Mouse (Mus musculus): ENCODE data around the gene Bpifb3. TPM values are rescaled to one million over a fixed set of nuclear protein-coding genes. Genes with fewer than 3 reads are reported as not detected.

Gene Bpifb3
- polyA plus RNA-seq, 1 experiment, result not detected

- no peak overlapping the region for H3K4me3 ChIP-seq (ENCODE audit: insufficient read depth, low read depth, low read length)
- H3K4me1 ChIP-seq (ENCODE audit: control insufficient read depth, insufficient read depth, low read length), result peaks cover 4% of the 10 kb centered on the region; the same call in 1 of the 2 replicates
- no peak overlapping the region for H3K27ac ChIP-seq (ENCODE audit: insufficient read depth, low read depth, low read length)
- WGBS, result 37% methylated on average over 3 of the region's 3 CpGs
- TF ChIP-seq POLR2A (IDR thresholded peaks at IDR 0.05; ENCODE audit: insufficient read depth, low read depth, low read length) (no peak), CTCF (IDR thresholded peaks at IDR 0.05; ENCODE audit: insufficient read depth, low read depth, low read length) (peak; percentile 36; the same call in 1 of the 2 replicates)
Observed at GRCm38 (mm10) chr2:153929871-153930413, 11.9 kb downstream of the Bpifb3 start.

GRCm38 (mm10) chr2:153931125-153931524 is 13.1 kb downstream of the Bpifb3 start:
- peaks cover 4% of the 10 kb centered on the region; the same call in 1 of the 2 replicates for H3K4me1 ChIP-seq (ENCODE audit: control insufficient read depth, insufficient read depth, low read length)
- H3K27ac ChIP-seq (ENCODE audit: insufficient read depth, low read depth, low read length), result no peak overlapping the region
- WGBS, result 54% methylated on average over 6 of the region's 6 CpGs
- TF ChIP-seq POLR2A (IDR thresholded peaks at IDR 0.05; ENCODE audit: insufficient read depth, low read depth, low read length) (no peak), CTCF (IDR thresholded peaks at IDR 0.05; ENCODE audit: insufficient read depth, low read depth, low read length) (no peak)
- no peak overlapping the region for H3K4me3 ChIP-seq (ENCODE audit: insufficient read depth, low read depth, low read length)

- WGBS, result 59% methylated on average over 6 of the region's 6 CpGs
- TF ChIP-seq POLR2A (IDR thresholded peaks at IDR 0.05; ENCODE audit: insufficient read depth, low read depth, low read length) (no peak), CTCF (IDR thresholded peaks at IDR 0.05; ENCODE audit: insufficient read depth, low read depth, low read length) (no peak)
- Histone ChIP-seq H3K27ac (ENCODE audit: insufficient read depth, low read depth, low read length) (no peak overlapping the region), H3K4me3 (ENCODE audit: insufficient read depth, low read depth, low read length) (no peak overlapping the region), H3K4me1 (ENCODE audit: control insufficient read depth, insufficient read depth, low read length) (peaks cover 4% of the 10 kb centered on the region; the same call in 1 of the 2 replicates)
Observed at GRCm38 (mm10) chr2:153933311-153933710, 15.3 kb downstream of the Bpifb3 start.

- H3K27ac ChIP-seq (ENCODE audit: insufficient read depth, low read depth, low read length), result no peak overlapping the region
Observed at GRCm38 (mm10) chr2:153935348-153935747, 17.3 kb downstream of the Bpifb3 start.

GRCm38 (mm10) chr2:153937843-153938242 is 19.8 kb downstream of the Bpifb3 start, which contains the start of gene Bpifb4:
Gene Bpifb4 (plus strand): TSS chr2:153938212.
- no peak for TF ChIP-seq CTCF (IDR thresholded peaks at IDR 0.05; ENCODE audit: insufficient read depth, low read depth, low read length)
- TF ChIP-seq POLR2A (IDR thresholded peaks at IDR 0.05; ENCODE audit: insufficient read depth, low read depth, low read length), result no peak
- Histone ChIP-seq H3K27ac (ENCODE audit: insufficient read depth, low read depth, low read length) (no peak within 1 kb of the TSS), H3K4me1 (ENCODE audit: control insufficient read depth, insufficient read depth, low read length) (no peaks in the 10 kb centered on the region), H3K4me3 (ENCODE audit: insufficient read depth, low read depth, low read length) (no peak within 1 kb of the TSS)
- WGBS, result 84% methylated on average over 5 of the region's 5 CpGs

More at GRCm38 (mm10) chr2:153935348-153935747, 17.3 kb downstream of the Bpifb3 start:
- 87% methylated on average over 6 of the region's 6 CpGs for WGBS
- peaks cover 4% of the 10 kb centered on the region; the same call in 1 of the 2 replicates for H3K4me1 ChIP-seq (ENCODE audit: control insufficient read depth, insufficient read depth, low read length)
- no peak overlapping the region for H3K4me3 ChIP-seq (ENCODE audit: insufficient read depth, low read depth, low read length)
- no peak for TF ChIP-seq CTCF (IDR thresholded peaks at IDR 0.05; ENCODE audit: insufficient read depth, low read depth, low read length)
- no peak for TF ChIP-seq POLR2A (IDR thresholded peaks at IDR 0.05; ENCODE audit: insufficient read depth, low read depth, low read length)

- Histone ChIP-seq H3K27ac (ENCODE audit: insufficient read depth, low read depth, low read length) (no peak overlapping the region), H3K4me3 (ENCODE audit: insufficient read depth, low read depth, low read length) (no peak overlapping the region), H3K4me1 (ENCODE audit: control insufficient read depth, insufficient read depth, low read length) (no peaks in the 10 kb centered on the region)
- TF ChIP-seq POLR2A (IDR thresholded peaks at IDR 0.05; ENCODE audit: insufficient read depth, low read depth, low read length), result no peak
- TF ChIP-seq CTCF (IDR thresholded peaks at IDR 0.05; ENCODE audit: insufficient read depth, low read depth, low read length), result peak; percentile 58
- WGBS, result 27% methylated on average over 3 of the region's 3 CpGs
Observed at GRCm38 (mm10) chr2:153943537-153943936, 25.5 kb downstream of the Bpifb3 start.

- no peak overlapping the region for H3K4me3 ChIP-seq (ENCODE audit: insufficient read depth, low read depth, low read length)
- TF ChIP-seq CTCF (IDR thresholded peaks at IDR 0.05; ENCODE audit: insufficient read depth, low read depth, low read length) (no peak), POLR2A (IDR thresholded peaks at IDR 0.05; ENCODE audit: insufficient read depth, low read depth, low read length) (no peak)
- H3K27ac ChIP-seq (ENCODE audit: insufficient read depth, low read depth, low read length), result no peak overlapping the region
- 89% methylated on average over 8 of the region's 8 CpGs for WGBS
- no peaks in the 10 kb centered on the region for H3K4me1 ChIP-seq (ENCODE audit: control insufficient read depth, insufficient read depth, low read length)
Observed at GRCm38 (mm10) chr2:153944567-153944966, 26.5 kb downstream of the Bpifb3 start.

- no peak overlapping the region for H3K4me3 ChIP-seq (ENCODE audit: insufficient read depth, low read depth, low read length)
- WGBS, result 28% methylated on average over 6 of the region's 6 CpGs
- H3K27ac ChIP-seq (ENCODE audit: insufficient read depth, low read depth, low read length), result no peak overlapping the region
- TF ChIP-seq CTCF (IDR thresholded peaks at IDR 0.05; ENCODE audit: insufficient read depth, low read depth, low read length) (no peak), POLR2A (IDR thresholded peaks at IDR 0.05; ENCODE audit: insufficient read depth, low read depth, low read length) (no peak)
- H3K4me1 ChIP-seq (ENCODE audit: control insufficient read depth, insufficient read depth, low read length), result no peaks in the 10 kb centered on the region
Observed at GRCm38 (mm10) chr2:153952897-153953296, 34.9 kb downstream of the Bpifb3 start.

GRCm38 (mm10) chr2:153953836-153954235 is 35.8 kb downstream of the Bpifb3 start:
- no peak for TF ChIP-seq POLR2A (IDR thresholded peaks at IDR 0.05; ENCODE audit: insufficient read depth, low read depth, low read length)
- 9% methylated on average over 6 of the region's 6 CpGs for WGBS
- Histone ChIP-seq H3K4me1 (ENCODE audit: control insufficient read depth, insufficient read depth, low read length) (no peaks in the 10 kb centered on the region), H3K4me3 (ENCODE audit: insufficient read depth, low read depth, low read length) (no peak overlapping the region), H3K27ac (ENCODE audit: insufficient read depth, low read depth, low read length) (no peak overlapping the region)
